Mouse (Mus musculus): Measurements from ENCODE around the gene Kif1c. TPM values are rescaled to one million over a fixed set of nuclear protein-coding genes. Genes with fewer than 3 reads are reported as not detected.
A peak's percentile ranks its signal among the peaks of the same experiment; 100 is the strongest.

Gene Kif1c
- polyA plus RNA-seq, 1 experiment from 2014 or later: 12.4 TPM

- H3K4me1 ChIP-seq (ENCODE audit: insufficient read depth): peaks cover 26% of the 10 kb centered on the region
- peak; percentile 48 for ATAC-seq (ENCODE audit: insufficient read depth)
Observed at GRCm38 (mm10) chr11:70654923-70655570, 45.3 kb upstream of the Kif1c start.

GRCm38 (mm10) chr11:70655571-70656455, 44.5 kb upstream of the Kif1c start:
- Histone ChIP-seq H3K36me3 (ENCODE audit: insufficient read depth) (peaks cover 34% of the 10 kb centered on the region), H3K9ac (peak overlapping the region; percentile 97), H3K4me3 (ENCODE audit: low read depth, low read length) (peak overlapping the region; percentile 100), H3K27ac (ENCODE audit: low read depth) (peak overlapping the region; percentile 99), H3K4me2 (peak overlapping the region; percentile 97), H3K9me3 (ENCODE audit: low read depth, low read length) (no peaks in the 10 kb centered on the region), H3K4me1 (ENCODE audit: insufficient read depth) (peaks cover 26% of the 10 kb centered on the region), H3K27me3 (ENCODE audit: insufficient read depth, low read length) (no peaks in the 10 kb centered on the region)
- under 1% methylated on average over 61 of the region's 61 CpGs for WGBS
- peak; percentile 40; the same call in 1 of the 2 replicates for ATAC-seq (ENCODE audit: insufficient read depth)
- DNase-seq: peak; percentile 77
- TF ChIP-seq CTCF (IDR thresholded peaks at IDR 0.05; ENCODE audit: low read depth): no peak

More at GRCm38 (mm10) chr11:70654923-70655570, 45.3 kb upstream of the Kif1c start:
- H3K9me3 ChIP-seq (ENCODE audit: low read depth, low read length): no peaks in the 10 kb centered on the region
- no peak for TF ChIP-seq CTCF (IDR thresholded peaks at IDR 0.05; ENCODE audit: low read depth)
- peak; percentile 92 for DNase-seq
- H3K4me2 ChIP-seq: peak overlapping the region; percentile 97
- no peaks in the 10 kb centered on the region for H3K27me3 ChIP-seq (ENCODE audit: insufficient read depth, low read length)
- H3K27ac ChIP-seq (ENCODE audit: low read depth): peak overlapping the region; percentile 99
- WGBS: under 1% methylated on average over 44 of the region's 48 CpGs
- H3K4me3 ChIP-seq (ENCODE audit: low read depth, low read length): peak overlapping the region; percentile 100
- H3K36me3 ChIP-seq (ENCODE audit: insufficient read depth): peaks cover 38% of the 10 kb centered on the region
- peak overlapping the region; percentile 97 for H3K9ac ChIP-seq

GRCm38 (mm10) chr11:70656456-70656927, 43.9 kb upstream of the Kif1c start:
- Histone ChIP-seq H3K9ac (peak overlapping the region; percentile 97), H3K36me3 (ENCODE audit: insufficient read depth) (peaks cover 34% of the 10 kb centered on the region), H3K4me3 (ENCODE audit: low read depth, low read length) (peak overlapping the region; percentile 100), H3K9me3 (ENCODE audit: low read depth, low read length) (no peaks in the 10 kb centered on the region), H3K4me2 (peak overlapping the region; percentile 97), H3K27ac (ENCODE audit: low read depth) (peak overlapping the region; percentile 99), H3K4me1 (ENCODE audit: insufficient read depth) (peaks cover 26% of the 10 kb centered on the region), H3K27me3 (ENCODE audit: insufficient read depth, low read length) (no peaks in the 10 kb centered on the region)
- WGBS: 5% methylated on average over 16 of the region's 16 CpGs
- DNase-seq (peak; percentile 75), ATAC-seq (ENCODE audit: insufficient read depth) (peak; percentile 1; the same call in 1 of the 2 replicates)
- no peak for TF ChIP-seq CTCF (IDR thresholded peaks at IDR 0.05; ENCODE audit: low read depth)

- DNase-seq: peak; percentile 55
- Histone ChIP-seq H3K9ac (peak within 1 kb of the TSS; percentile 97), H3K27me3 (ENCODE audit: insufficient read depth, low read length) (no peaks in the 10 kb centered on the region), H3K4me3 (ENCODE audit: low read depth, low read length) (peak within 1 kb of the TSS; percentile 100), H3K36me3 (ENCODE audit: insufficient read depth) (peaks cover 33% of the 10 kb centered on the region), H3K9me3 (ENCODE audit: low read depth, low read length) (no peaks in the 10 kb centered on the region), H3K27ac (ENCODE audit: low read depth) (peak within 1 kb of the TSS; percentile 99), H3K4me1 (ENCODE audit: insufficient read depth) (peaks cover 24% of the 10 kb centered on the region), H3K4me2 (peak within 1 kb of the TSS; percentile 97)
- 4% methylated on average over 3 of the region's 3 CpGs for WGBS
- no peak for TF ChIP-seq CTCF (IDR thresholded peaks at IDR 0.05; ENCODE audit: low read depth)
- ATAC-seq (ENCODE audit: insufficient read depth): no peak
Observed at GRCm38 (mm10) chr11:70656964-70657363, 43.4 kb upstream of the Kif1c start, which contains the start of gene Eno3. Eno3 (plus strand) TSS chr11:70657202.

- peaks cover 22% of the 10 kb centered on the region for H3K4me1 ChIP-seq (ENCODE audit: insufficient read depth)
- no peak for ATAC-seq (ENCODE audit: insufficient read depth)
- no peak overlapping the region; the same call in 1 of the 2 replicates for H3K4me3 ChIP-seq (ENCODE audit: low read depth, low read length)
- DNase-seq: no peak
- WGBS: 34% methylated on average over 6 of the region's 6 CpGs
- H3K27me3 ChIP-seq (ENCODE audit: insufficient read depth, low read length): no peaks in the 10 kb centered on the region
- TF ChIP-seq CTCF (IDR thresholded peaks at IDR 0.05; ENCODE audit: low read depth): no peak
- H3K36me3 ChIP-seq (ENCODE audit: insufficient read depth): peaks cover 33% of the 10 kb centered on the region
- no peaks in the 10 kb centered on the region for H3K9me3 ChIP-seq (ENCODE audit: low read depth, low read length)
- H3K27ac ChIP-seq (ENCODE audit: low read depth): peak overlapping the region; percentile 83
- H3K9ac ChIP-seq: peak overlapping the region; percentile 97; the same call in 1 of the 2 replicates
- H3K4me2 ChIP-seq: peak overlapping the region; percentile 97
Observed at GRCm38 (mm10) chr11:70657573-70657972, 42.8 kb upstream of the Kif1c start.

- H3K27me3 ChIP-seq (ENCODE audit: insufficient read depth, low read length): no peaks in the 10 kb centered on the region
- no peak for DNase-seq
- no peak for ATAC-seq (ENCODE audit: insufficient read depth)
- no peak for TF ChIP-seq CTCF (IDR thresholded peaks at IDR 0.05; ENCODE audit: low read depth)
- peak overlapping the region; percentile 3; the same call in 1 of the 2 replicates for H3K9ac ChIP-seq
- peaks cover 33% of the 10 kb centered on the region for H3K36me3 ChIP-seq (ENCODE audit: insufficient read depth)
- peaks cover 22% of the 10 kb centered on the region for H3K4me1 ChIP-seq (ENCODE audit: insufficient read depth)
- H3K27ac ChIP-seq (ENCODE audit: low read depth): no peak overlapping the region
- H3K9me3 ChIP-seq (ENCODE audit: low read depth, low read length): no peaks in the 10 kb centered on the region
- 44% methylated on average over 9 of the region's 9 CpGs for WGBS
- H3K4me2 ChIP-seq: peak overlapping the region; percentile 97
- H3K4me3 ChIP-seq (ENCODE audit: low read depth, low read length): no peak overlapping the region; the same call in 1 of the 2 replicates
Observed at GRCm38 (mm10) chr11:70657991-70658390, 42.4 kb upstream of the Kif1c start.
